Mouse (Mus musculus) kidney, embryonic 14.5 days (tissue): ENCODE measurements at regions not wholly inside any gene's neighbourhood (a gene's known extent, or its start where the extent isn't known, plus 50 kb on each side); places are given as distances from the start of the nearest gene placed in this dataset.

ENCODE experiments used
- ATAC-seq: fragments of 200-750 bp; cut with Nextera tagmentation; 2 replicates; pipeline ENCODE4 v1.8.0; 2017; ENCODE audit warnings: moderate number of reproducible peaks, mild to moderate bottlenecking, moderate TSS enrichment, moderate library complexity; ENCODE audit not compliant: low FRiP score, low TSS enrichment
- H3K27ac ChIP-seq: fragments of 300-500 bp; sonication (generic); 2 replicates; pipeline ENCODE4 v1.5.1; 2014; ENCODE audit warnings: low read depth, mild to moderate bottlenecking, low read length, moderate library complexity, mixed read lengths
- H3K27me3 ChIP-seq: fragments of 300-500 bp; sonication (generic); 2 replicates; pipeline ENCODE4 v1.6.1; 2014; ENCODE audit warnings: mild to moderate bottlenecking, low read length; ENCODE audit not compliant: control insufficient read depth, insufficient read depth
- H3K36me3 ChIP-seq: fragments of 300-500 bp; sonication (generic); 2 replicates; pipeline ENCODE4 v1.6.1; 2014; ENCODE audit warnings: low read length, mixed read lengths; ENCODE audit not compliant: control insufficient read depth, insufficient read depth
- H3K4me1 ChIP-seq: fragments of 300-500 bp; sonication (generic); 2 replicates; pipeline ENCODE4 v1.6.1; 2014; ENCODE audit warnings: low read length, mixed read lengths; ENCODE audit not compliant: control insufficient read depth, insufficient read depth
- H3K4me2 ChIP-seq: fragments of 300-500 bp; sonication (generic); replicated peaks from 2 replicates; pipeline ENCODE4 v1.6.1; 2014; ENCODE audit warnings: low read depth, mild to moderate bottlenecking, low read length
- H3K4me3 ChIP-seq: fragments of 300-500 bp; sonication (generic); 2 replicates; pipeline ENCODE4 v1.5.1; 2014; ENCODE audit warnings: mild to moderate bottlenecking, low read length
- H3K9ac ChIP-seq: fragments of 300-500 bp; sonication (generic); 2 replicates; pipeline ENCODE4 v1.6.1; 2014; ENCODE audit warnings: low read depth, mild to moderate bottlenecking, low read length, moderate library complexity
- H3K9me3 ChIP-seq: fragments of 300-500 bp; sonication (generic); 2 replicates; pipeline ENCODE4 v1.6.1; 2016; ENCODE audit warnings: low read length; ENCODE audit not compliant: control insufficient read depth
- WGBS: fragments of 180-500 bp; shearing (Covaris S2); extraction: QIAGEN DNeasy Blood & Tissue Kit; methylation state at CpG from one replicate; pipeline ENCODE4 v1.1.7; 2014; 5-methylcytosine and 5-hydroxymethylcytosine counted together

GRCm38 (mm10) chr4:125210719-125211118, 83.1 kb upstream of the Zc3h12a start:
- ATAC-seq = no peak
- Histone ChIP-seq H3K36me3 (no peaks in the 10 kb centered on the region), H3K4me3 (no peak overlapping the region), H3K9me3 (peaks cover 3% of the 10 kb centered on the region), H3K27me3 (no peaks in the 10 kb centered on the region), H3K4me1 (no peaks in the 10 kb centered on the region), H3K27ac (no peak overlapping the region), H3K9ac (no peak overlapping the region), H3K4me2 (no peak overlapping the region)
- 78% methylated on average over 6 of the region's 6 CpGs for WGBS

GRCm38 (mm10) chr4:125208136-125208915, 80.7 kb upstream of the Zc3h12a start:
- WGBS = 32% methylated on average over 17 of the region's 17 CpGs
- no peak overlapping the region for H3K27ac ChIP-seq
- ATAC-seq = no peak

GRCm38 (mm10) chr4:125203521-125203920, 75.9 kb upstream of the Zc3h12a start:
- H3K9me3 ChIP-seq = no peaks in the 10 kb centered on the region
- no peaks in the 10 kb centered on the region for H3K36me3 ChIP-seq
- H3K27ac ChIP-seq = no peak overlapping the region
- H3K27me3 ChIP-seq = no peaks in the 10 kb centered on the region; the same call in 1 of the 2 replicates
- H3K4me2 ChIP-seq = no peak overlapping the region
- no peak for ATAC-seq
- no peaks in the 10 kb centered on the region for H3K4me1 ChIP-seq
- H3K4me3 ChIP-seq = no peak overlapping the region
- WGBS = 74% methylated on average over 8 of the region's 8 CpGs
- H3K9ac ChIP-seq = no peak overlapping the region

More at GRCm38 (mm10) chr4:125208136-125208915, 80.7 kb upstream of the Zc3h12a start:
- Histone ChIP-seq H3K9ac (no peak overlapping the region), H3K27me3 (no peaks in the 10 kb centered on the region), H3K9me3 (no peaks in the 10 kb centered on the region), H3K4me2 (no peak overlapping the region), H3K4me1 (no peaks in the 10 kb centered on the region), H3K4me3 (no peak overlapping the region), H3K36me3 (no peaks in the 10 kb centered on the region)

- Histone ChIP-seq H3K27me3 (peaks cover 5% of the 10 kb centered on the region), H3K27ac (no peak overlapping the region), H3K4me1 (no peaks in the 10 kb centered on the region), H3K4me2 (no peak overlapping the region), H3K9ac (no peak overlapping the region), H3K9me3 (no peaks in the 10 kb centered on the region), H3K4me3 (no peak overlapping the region), H3K36me3 (no peaks in the 10 kb centered on the region)
- 70% methylated on average over 12 of the region's 12 CpGs for WGBS
- no peak for ATAC-seq
These were observed 74.1 kb upstream of the Zc3h12a start for GRCm38 (mm10) chr4:125201638-125202325.

- Histone ChIP-seq H3K27me3 (peaks cover 13% of the 10 kb centered on the region), H3K9me3 (no peaks in the 10 kb centered on the region), H3K4me2 (no peak overlapping the region), H3K9ac (no peak overlapping the region), H3K36me3 (no peaks in the 10 kb centered on the region), H3K4me1 (no peaks in the 10 kb centered on the region), H3K4me3 (no peak overlapping the region), H3K27ac (no peak overlapping the region)
- WGBS = 62% methylated on average over 5 of the region's 5 CpGs
- no peak for ATAC-seq
These were observed 73.1 kb upstream of the Zc3h12a start for GRCm38 (mm10) chr4:125200762-125201161.

GRCm38 (mm10) chr4:125199281-125199680, 71.6 kb upstream of the Zc3h12a start:
- no peak for ATAC-seq
- WGBS = 72% methylated on average over 5 of the region's 5 CpGs
- H3K4me2 ChIP-seq = no peak overlapping the region
- H3K27ac ChIP-seq = no peak overlapping the region
- H3K4me1 ChIP-seq = no peaks in the 10 kb centered on the region
- H3K27me3 ChIP-seq = peaks cover 27% of the 10 kb centered on the region
- H3K36me3 ChIP-seq = no peaks in the 10 kb centered on the region
- H3K9ac ChIP-seq = no peak overlapping the region
- H3K4me3 ChIP-seq = no peak overlapping the region
- H3K9me3 ChIP-seq = no peaks in the 10 kb centered on the region

- peaks cover 33% of the 10 kb centered on the region for H3K27me3 ChIP-seq
- H3K4me3 ChIP-seq = no peak overlapping the region
- H3K9ac ChIP-seq = no peak overlapping the region
- no peak overlapping the region for H3K27ac ChIP-seq
- H3K36me3 ChIP-seq = no peaks in the 10 kb centered on the region
- no peak overlapping the region for H3K4me2 ChIP-seq
- ATAC-seq = no peak
- no peaks in the 10 kb centered on the region for H3K9me3 ChIP-seq
- 50% methylated on average over 7 of the region's 7 CpGs for WGBS
- no peaks in the 10 kb centered on the region for H3K4me1 ChIP-seq
These were observed 68.3 kb upstream of the Zc3h12a start for GRCm38 (mm10) chr4:125195901-125196435.

GRCm38 (mm10) chr4:125194722-125195380, 67.2 kb upstream of the Zc3h12a start:
- WGBS = 11% methylated on average over 12 of the region's 12 CpGs
- H3K9me3 ChIP-seq = no peaks in the 10 kb centered on the region
- no peak overlapping the region for H3K27ac ChIP-seq
- H3K4me1 ChIP-seq = no peaks in the 10 kb centered on the region
- no peaks in the 10 kb centered on the region for H3K36me3 ChIP-seq
- H3K27me3 ChIP-seq = peaks cover 33% of the 10 kb centered on the region
- ATAC-seq = no peak; the same call in 1 of the 2 replicates
- no peak overlapping the region for H3K4me3 ChIP-seq
- no peak overlapping the region for H3K4me2 ChIP-seq
- H3K9ac ChIP-seq = no peak overlapping the region
